Mouse (Mus musculus): ENCODE results near the gene Ptprq. TPM values are rescaled to one million over a fixed set of nuclear protein-coding genes. Genes with fewer than 3 reads are reported as not detected.

Ptprq gene
- polyA plus RNA-seq, 1 experiment = 1.4 TPM

- no peaks in the 10 kb centered on the region for H3K4me1 ChIP-seq (ENCODE audit: control insufficient read depth, insufficient read depth, low read length)
- TF ChIP-seq CTCF (IDR thresholded peaks at IDR 0.05; ENCODE audit: control insufficient read depth, insufficient read depth, insufficient replicate concordance, low read depth, low read length) = no peak
- no peaks in the 10 kb centered on the region for H3K36me3 ChIP-seq (ENCODE audit: control insufficient read depth, insufficient read depth, low read length)
- no peak overlapping the region for H3K4me3 ChIP-seq (ENCODE audit: control insufficient read depth, low read depth, low read length)
- H3K27ac ChIP-seq (ENCODE audit: control insufficient read depth, insufficient read depth, low read depth, low read length) = no peak overlapping the region
- no peaks in the 10 kb centered on the region for H3K27me3 ChIP-seq (ENCODE audit: control insufficient read depth, insufficient read depth, low read length)
These were observed 213.5 kb downstream of the Ptprq start for GRCm38 (mm10) chr10:107506397-107506796.

GRCm38 (mm10) chr10:107503430-107503829 is 216.4 kb downstream of the Ptprq start:
- Histone ChIP-seq H3K36me3 (ENCODE audit: control insufficient read depth, insufficient read depth, low read length) (no peaks in the 10 kb centered on the region), H3K4me3 (ENCODE audit: control insufficient read depth, low read depth, low read length) (no peak overlapping the region), H3K27me3 (ENCODE audit: control insufficient read depth, insufficient read depth, low read length) (no peaks in the 10 kb centered on the region), H3K27ac (ENCODE audit: control insufficient read depth, insufficient read depth, low read depth, low read length) (no peak overlapping the region), H3K4me1 (ENCODE audit: control insufficient read depth, insufficient read depth, low read length) (no peaks in the 10 kb centered on the region)
- TF ChIP-seq CTCF (IDR thresholded peaks at IDR 0.05; ENCODE audit: control insufficient read depth, insufficient read depth, insufficient replicate concordance, low read depth, low read length) = no peak
- no peak for TF ChIP-seq POLR2A (IDR thresholded peaks at IDR 0.05; ENCODE audit: control insufficient read depth, low read depth, low read length)

- no peak for TF ChIP-seq POLR2A (IDR thresholded peaks at IDR 0.05; ENCODE audit: control insufficient read depth, low read depth, low read length)
- no peak for TF ChIP-seq CTCF (IDR thresholded peaks at IDR 0.05; ENCODE audit: control insufficient read depth, insufficient read depth, insufficient replicate concordance, low read depth, low read length)
- Histone ChIP-seq H3K27ac (ENCODE audit: control insufficient read depth, insufficient read depth, low read depth, low read length) (no peak overlapping the region), H3K27me3 (ENCODE audit: control insufficient read depth, insufficient read depth, low read length) (no peaks in the 10 kb centered on the region), H3K4me3 (ENCODE audit: control insufficient read depth, low read depth, low read length) (no peak overlapping the region), H3K4me1 (ENCODE audit: control insufficient read depth, insufficient read depth, low read length) (no peaks in the 10 kb centered on the region), H3K36me3 (ENCODE audit: control insufficient read depth, insufficient read depth, low read length) (no peaks in the 10 kb centered on the region)
These were observed 217.7 kb downstream of the Ptprq start for GRCm38 (mm10) chr10:107502193-107502592.

- Histone ChIP-seq H3K27me3 (ENCODE audit: control insufficient read depth, insufficient read depth, low read length) (no peaks in the 10 kb centered on the region), H3K27ac (ENCODE audit: control insufficient read depth, insufficient read depth, low read depth, low read length) (no peak overlapping the region), H3K4me1 (ENCODE audit: control insufficient read depth, insufficient read depth, low read length) (no peaks in the 10 kb centered on the region), H3K36me3 (ENCODE audit: control insufficient read depth, insufficient read depth, low read length) (no peaks in the 10 kb centered on the region), H3K4me3 (ENCODE audit: control insufficient read depth, low read depth, low read length) (no peak overlapping the region)
- no peak for TF ChIP-seq CTCF (IDR thresholded peaks at IDR 0.05; ENCODE audit: control insufficient read depth, insufficient read depth, insufficient replicate concordance, low read depth, low read length)
- TF ChIP-seq POLR2A (IDR thresholded peaks at IDR 0.05; ENCODE audit: control insufficient read depth, low read depth, low read length) = no peak
These were observed 220.2 kb downstream of the Ptprq start for GRCm38 (mm10) chr10:107499656-107500055.

- H3K27me3 ChIP-seq (ENCODE audit: control insufficient read depth, insufficient read depth, low read length) = no peaks in the 10 kb centered on the region
- H3K4me3 ChIP-seq (ENCODE audit: control insufficient read depth, low read depth, low read length) = no peak overlapping the region
- H3K36me3 ChIP-seq (ENCODE audit: control insufficient read depth, insufficient read depth, low read length) = no peaks in the 10 kb centered on the region
- peaks cover 2% of the 10 kb centered on the region; the same call in 1 of the 2 replicates for H3K4me1 ChIP-seq (ENCODE audit: control insufficient read depth, insufficient read depth, low read length)
- no peak for TF ChIP-seq CTCF (IDR thresholded peaks at IDR 0.05; ENCODE audit: control insufficient read depth, insufficient read depth, insufficient replicate concordance, low read depth, low read length)
- no peak for TF ChIP-seq POLR2A (IDR thresholded peaks at IDR 0.05; ENCODE audit: control insufficient read depth, low read depth, low read length)
- H3K27ac ChIP-seq (ENCODE audit: control insufficient read depth, insufficient read depth, low read depth, low read length) = no peak overlapping the region
These were observed 223.4 kb downstream of the Ptprq start for GRCm38 (mm10) chr10:107496402-107496801.

- no peaks in the 10 kb centered on the region for H3K27me3 ChIP-seq (ENCODE audit: control insufficient read depth, insufficient read depth, low read length)
- H3K27ac ChIP-seq (ENCODE audit: control insufficient read depth, insufficient read depth, low read depth, low read length) = no peak within 1 kb of the TSS
- H3K4me1 ChIP-seq (ENCODE audit: control insufficient read depth, insufficient read depth, low read length) = peaks cover 2% of the 10 kb centered on the region; the same call in 1 of the 2 replicates
- no peak within 1 kb of the TSS for H3K4me3 ChIP-seq (ENCODE audit: control insufficient read depth, low read depth, low read length)
- TF ChIP-seq CTCF (IDR thresholded peaks at IDR 0.05; ENCODE audit: control insufficient read depth, insufficient read depth, insufficient replicate concordance, low read depth, low read length) (no peak), POLR2A (IDR thresholded peaks at IDR 0.05; ENCODE audit: control insufficient read depth, low read depth, low read length) (no peak)
- H3K36me3 ChIP-seq (ENCODE audit: control insufficient read depth, insufficient read depth, low read length) = no peaks in the 10 kb centered on the region
These were observed 225.3 kb downstream of the Ptprq start, which contains the start of gene Myf6 for GRCm38 (mm10) chr10:107494568-107494967. Gene Myf6 (minus strand): TSS chr10:107494737.

GRCm38 (mm10) chr10:107493580-107494474 is 226.0 kb downstream of the Ptprq start:
- Histone ChIP-seq H3K4me1 (ENCODE audit: control insufficient read depth, insufficient read depth, low read length) (peaks cover 2% of the 10 kb centered on the region; the same call in 1 of the 2 replicates), H3K27me3 (ENCODE audit: control insufficient read depth, insufficient read depth, low read length) (no peaks in the 10 kb centered on the region), H3K27ac (ENCODE audit: control insufficient read depth, insufficient read depth, low read depth, low read length) (no peak overlapping the region), H3K4me3 (ENCODE audit: control insufficient read depth, low read depth, low read length) (no peak overlapping the region), H3K36me3 (ENCODE audit: control insufficient read depth, insufficient read depth, low read length) (no peaks in the 10 kb centered on the region)
- TF ChIP-seq POLR2A (IDR thresholded peaks at IDR 0.05; ENCODE audit: control insufficient read depth, low read depth, low read length) (no peak), CTCF (IDR thresholded peaks at IDR 0.05; ENCODE audit: control insufficient read depth, insufficient read depth, insufficient replicate concordance, low read depth, low read length) (no peak)

Data from testis, adult 2 months (tissue).